Mouse (Mus musculus): ENCODE results near the gene Lnpk. TPM values are rescaled to one million over a fixed set of nuclear protein-coding genes. Genes with fewer than 3 reads are reported as not detected.

Lnpk gene
- polyA plus RNA-seq, 1 experiment from 2014 or later: 11.7 TPM

DNA sequence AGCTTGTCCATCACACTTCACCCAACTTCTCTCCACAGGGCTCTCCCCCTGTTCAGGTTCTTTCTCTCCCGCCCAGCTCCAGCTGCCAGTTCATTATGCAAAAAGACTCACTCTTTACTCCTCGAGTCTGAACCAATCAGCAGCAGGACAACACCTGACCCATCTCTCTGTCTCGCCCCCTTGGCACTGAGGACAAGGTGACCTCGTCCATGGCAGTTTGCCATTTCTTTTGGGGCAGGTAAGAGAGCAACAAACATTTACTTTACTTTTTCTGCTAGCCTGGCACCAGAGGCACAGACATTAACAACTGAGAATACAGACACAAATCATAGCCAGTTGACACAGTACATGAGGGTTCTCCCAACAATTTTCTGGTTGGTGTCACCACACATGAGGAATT lies 8.8 kb downstream of the Lnpk start:
- H3K9ac ChIP-seq (ENCODE audit: low read depth, low read length): no peak overlapping the region
- no peak overlapping the region for H3K27ac ChIP-seq (ENCODE audit: low read depth, low read length)
- TF ChIP-seq CTCF (IDR thresholded peaks at IDR 0.05; ENCODE audit: low read depth): no peak
- no peak overlapping the region for H3K4me3 ChIP-seq (ENCODE audit: low read depth, low read length)
- H3K27me3 ChIP-seq (replicated peaks; ENCODE audit: control insufficient read depth, insufficient read depth, low read length): no peaks in the 10 kb centered on the region
- H3K4me1 ChIP-seq (replicated peaks; ENCODE audit: control insufficient read depth, insufficient read depth, low read length): no peaks in the 10 kb centered on the region
- WGBS: 84% methylated on average over 4 of the region's 4 CpGs
- no peak for ATAC-seq
- no peaks in the 10 kb centered on the region for H3K9me3 ChIP-seq (ENCODE audit: control insufficient read depth)
- peaks cover 6% of the 10 kb centered on the region for H3K36me3 ChIP-seq (ENCODE audit: control insufficient read depth, insufficient read depth)
- H3K4me2 ChIP-seq (replicated peaks; ENCODE audit: low read depth): no peak overlapping the region

DNA sequence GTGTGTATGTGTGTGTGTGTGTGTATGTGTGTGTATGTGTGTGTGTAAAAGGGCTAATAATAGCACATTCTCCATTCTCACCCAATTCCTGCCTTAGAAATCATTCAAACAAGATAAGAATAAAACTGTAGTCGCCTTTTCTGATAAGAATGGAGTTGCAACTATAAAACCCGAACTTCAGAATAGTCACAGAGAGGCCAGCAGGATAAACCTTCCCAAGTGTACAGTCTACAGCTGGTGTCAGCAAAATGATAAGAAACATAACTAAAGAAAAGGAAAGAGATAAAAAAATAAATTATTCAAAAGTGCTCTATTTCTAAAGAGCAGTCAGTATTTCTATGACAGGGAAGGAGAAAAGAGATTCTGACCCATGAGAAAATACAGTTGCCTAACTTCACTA lies 19.4 kb downstream of the Lnpk start:
- Histone ChIP-seq H3K9ac (ENCODE audit: low read depth, low read length) (no peak overlapping the region), H3K9me3 (ENCODE audit: control insufficient read depth) (no peaks in the 10 kb centered on the region), H3K36me3 (ENCODE audit: control insufficient read depth, insufficient read depth) (peaks cover 6% of the 10 kb centered on the region; the same call in 1 of the 2 replicates), H3K4me1 (replicated peaks; ENCODE audit: control insufficient read depth, insufficient read depth, low read length) (no peaks in the 10 kb centered on the region), H3K27ac (ENCODE audit: low read depth, low read length) (no peak overlapping the region), H3K4me3 (ENCODE audit: low read depth, low read length) (no peak overlapping the region), H3K4me2 (replicated peaks; ENCODE audit: low read depth) (no peak overlapping the region), H3K27me3 (replicated peaks; ENCODE audit: control insufficient read depth, insufficient read depth, low read length) (no peaks in the 10 kb centered on the region)
- no peak for ATAC-seq
- 37% methylated on average over 2 of the region's 2 CpGs for WGBS
- TF ChIP-seq CTCF (IDR thresholded peaks at IDR 0.05; ENCODE audit: low read depth): no peak

DNA sequence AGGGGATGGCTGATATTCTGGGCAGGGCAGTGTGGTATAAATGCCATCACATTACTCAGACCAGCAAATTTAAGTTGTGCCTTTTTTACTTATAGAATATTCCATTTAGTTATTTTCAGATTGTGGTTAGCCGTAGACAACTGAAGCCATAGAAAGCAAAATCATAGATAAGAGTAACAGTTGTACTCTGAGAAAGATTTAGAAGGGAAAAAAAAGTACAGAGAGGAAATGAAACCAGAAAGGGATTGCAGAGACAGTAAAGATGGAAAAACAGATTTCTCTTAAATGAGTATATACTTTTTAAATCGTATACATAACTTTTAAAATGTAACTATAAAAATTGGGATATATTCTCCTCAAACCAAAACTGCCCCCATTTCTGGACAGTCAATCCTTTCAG lies 20.1 kb downstream of the Lnpk start:
- 89% methylated on average over 2 of the region's 2 CpGs for WGBS
- no peak overlapping the region for H3K4me3 ChIP-seq (ENCODE audit: low read depth, low read length)
- TF ChIP-seq CTCF (IDR thresholded peaks at IDR 0.05; ENCODE audit: low read depth): no peak
- H3K9ac ChIP-seq (ENCODE audit: low read depth, low read length): no peak overlapping the region
- no peaks in the 10 kb centered on the region for H3K4me1 ChIP-seq (replicated peaks; ENCODE audit: control insufficient read depth, insufficient read depth, low read length)
- no peak for ATAC-seq
- H3K27me3 ChIP-seq (replicated peaks; ENCODE audit: control insufficient read depth, insufficient read depth, low read length): no peaks in the 10 kb centered on the region
- no peaks in the 10 kb centered on the region for H3K9me3 ChIP-seq (ENCODE audit: control insufficient read depth)
- H3K36me3 ChIP-seq (ENCODE audit: control insufficient read depth, insufficient read depth): peaks cover 6% of the 10 kb centered on the region; the same call in 1 of the 2 replicates
- H3K4me2 ChIP-seq (replicated peaks; ENCODE audit: low read depth): no peak overlapping the region
- no peak overlapping the region for H3K27ac ChIP-seq (ENCODE audit: low read depth, low read length)

DNA sequence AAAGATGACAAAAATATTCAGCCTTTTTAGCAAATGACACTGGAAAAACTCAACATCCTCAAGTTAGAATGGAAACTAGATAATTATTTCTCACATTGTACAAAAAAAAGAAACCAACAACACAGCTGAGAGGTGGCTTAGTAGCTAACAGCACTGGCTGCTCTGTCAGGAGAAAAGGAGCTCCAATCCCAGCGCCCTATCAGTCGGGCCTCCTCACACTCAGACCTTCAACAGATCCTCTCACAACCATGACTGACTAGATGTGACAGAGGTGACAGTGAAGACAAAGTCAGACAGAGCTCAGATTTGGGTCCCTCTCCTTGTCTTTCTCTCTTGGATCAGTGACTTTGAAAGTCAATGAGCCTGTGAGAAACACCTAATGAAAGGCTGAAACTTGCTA lies 21.8 kb downstream of the Lnpk start:
- 75% methylated on average over 2 of the region's 2 CpGs for WGBS
- H3K9me3 ChIP-seq (ENCODE audit: control insufficient read depth): no peaks in the 10 kb centered on the region
- no peak overlapping the region for H3K4me3 ChIP-seq (ENCODE audit: low read depth, low read length)
- ATAC-seq: no peak
- TF ChIP-seq CTCF (IDR thresholded peaks at IDR 0.05; ENCODE audit: low read depth): no peak
- no peak overlapping the region for H3K27ac ChIP-seq (ENCODE audit: low read depth, low read length)
- no peak overlapping the region for H3K4me2 ChIP-seq (replicated peaks; ENCODE audit: low read depth)
- peaks cover 6% of the 10 kb centered on the region; the same call in 1 of the 2 replicates for H3K36me3 ChIP-seq (ENCODE audit: control insufficient read depth, insufficient read depth)
- H3K9ac ChIP-seq (ENCODE audit: low read depth, low read length): no peak overlapping the region
- no peaks in the 10 kb centered on the region for H3K4me1 ChIP-seq (replicated peaks; ENCODE audit: control insufficient read depth, insufficient read depth, low read length)
- H3K27me3 ChIP-seq (replicated peaks; ENCODE audit: control insufficient read depth, insufficient read depth, low read length): no peaks in the 10 kb centered on the region

DNA sequence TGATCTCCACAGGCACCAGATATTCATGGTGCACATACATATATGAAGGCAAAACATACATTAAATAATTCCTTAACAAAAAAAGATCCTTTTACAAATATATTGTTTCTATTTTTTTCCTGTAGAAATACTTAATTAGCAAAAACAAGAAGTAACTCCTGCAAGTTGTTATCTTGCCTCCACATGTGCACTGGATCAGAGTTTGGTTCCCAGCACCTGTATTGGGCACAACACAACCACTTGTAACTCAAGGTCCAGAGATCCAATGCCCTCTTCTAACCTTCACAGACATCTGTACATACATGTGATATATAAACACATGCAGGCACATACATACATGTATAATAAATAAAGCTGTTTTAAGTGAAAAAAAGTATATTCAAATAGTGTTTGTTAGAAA lies 27.3 kb downstream of the Lnpk start:
- no peak overlapping the region for H3K9ac ChIP-seq (ENCODE audit: low read depth, low read length)
- no peak overlapping the region for H3K4me2 ChIP-seq (replicated peaks; ENCODE audit: low read depth)
- H3K36me3 ChIP-seq (ENCODE audit: control insufficient read depth, insufficient read depth): no peaks in the 10 kb centered on the region
- no peak for TF ChIP-seq CTCF (IDR thresholded peaks at IDR 0.05; ENCODE audit: low read depth)
- no peak overlapping the region for H3K27ac ChIP-seq (ENCODE audit: low read depth, low read length)
- H3K4me3 ChIP-seq (ENCODE audit: low read depth, low read length): no peak overlapping the region
- no peaks in the 10 kb centered on the region for H3K4me1 ChIP-seq (replicated peaks; ENCODE audit: control insufficient read depth, insufficient read depth, low read length)
- H3K27me3 ChIP-seq (replicated peaks; ENCODE audit: control insufficient read depth, insufficient read depth, low read length): no peaks in the 10 kb centered on the region
- no peaks in the 10 kb centered on the region for H3K9me3 ChIP-seq (ENCODE audit: control insufficient read depth)
- ATAC-seq: no peak

DNA sequence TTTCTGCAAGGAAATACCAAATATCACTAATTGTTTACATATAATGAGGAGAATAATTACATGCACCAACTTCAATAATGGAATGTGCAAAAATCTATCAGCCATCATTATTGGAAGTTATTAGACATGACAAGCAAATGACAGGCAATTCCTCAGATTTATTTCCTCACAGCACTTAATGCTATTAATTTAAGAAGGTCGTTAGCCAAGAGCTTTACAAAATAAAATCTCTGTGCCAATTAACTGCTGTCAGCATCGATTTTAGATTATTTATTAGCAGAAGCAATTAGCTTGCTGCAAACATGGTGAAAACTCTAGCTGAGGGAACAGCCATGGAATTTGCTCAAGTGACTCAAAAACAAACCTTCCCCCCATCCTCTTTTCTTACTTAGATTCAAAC lies 30.9 kb downstream of the Lnpk start:
- Histone ChIP-seq H3K4me3 (ENCODE audit: low read depth, low read length) (no peak overlapping the region), H3K4me2 (replicated peaks; ENCODE audit: low read depth) (no peak overlapping the region), H3K27me3 (replicated peaks; ENCODE audit: control insufficient read depth, insufficient read depth, low read length) (no peaks in the 10 kb centered on the region), H3K27ac (ENCODE audit: low read depth, low read length) (no peak overlapping the region), H3K9me3 (ENCODE audit: control insufficient read depth) (no peaks in the 10 kb centered on the region), H3K4me1 (replicated peaks; ENCODE audit: control insufficient read depth, insufficient read depth, low read length) (no peaks in the 10 kb centered on the region), H3K9ac (ENCODE audit: low read depth, low read length) (no peak overlapping the region), H3K36me3 (ENCODE audit: control insufficient read depth, insufficient read depth) (no peaks in the 10 kb centered on the region)
- no peak for TF ChIP-seq CTCF (IDR thresholded peaks at IDR 0.05; ENCODE audit: low read depth)
- no peak for ATAC-seq
- WGBS: 78% methylated on average over 2 of the region's 2 CpGs

DNA sequence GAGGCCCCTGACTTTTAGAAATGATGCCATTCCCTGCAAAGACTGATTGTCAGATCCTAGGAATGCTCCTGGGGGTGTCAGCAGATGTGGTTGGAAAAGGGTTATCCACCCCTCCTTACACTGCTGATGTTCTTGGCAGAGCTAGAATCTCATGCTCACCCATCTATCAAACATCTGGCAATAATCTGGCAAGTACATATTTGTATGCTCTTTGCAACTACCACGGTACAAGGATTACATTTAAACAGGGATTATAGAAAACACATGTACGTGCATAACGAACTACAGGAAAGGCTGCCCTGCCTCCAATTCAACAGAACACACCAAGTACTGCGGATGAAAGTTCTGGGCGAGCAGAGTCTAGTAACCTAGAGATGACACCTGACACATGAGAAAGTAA lies 70.9 kb downstream of the Lnpk start:
- Histone ChIP-seq H3K4me1 (replicated peaks; ENCODE audit: control insufficient read depth, insufficient read depth, low read length) (no peaks in the 10 kb centered on the region), H3K9ac (ENCODE audit: low read depth, low read length) (no peak overlapping the region), H3K27ac (ENCODE audit: low read depth, low read length) (no peak overlapping the region), H3K36me3 (ENCODE audit: control insufficient read depth, insufficient read depth) (no peaks in the 10 kb centered on the region), H3K27me3 (replicated peaks; ENCODE audit: control insufficient read depth, insufficient read depth, low read length) (no peaks in the 10 kb centered on the region), H3K4me3 (ENCODE audit: low read depth, low read length) (no peak overlapping the region), H3K9me3 (ENCODE audit: control insufficient read depth) (no peaks in the 10 kb centered on the region), H3K4me2 (replicated peaks; ENCODE audit: low read depth) (no peak overlapping the region)
- ATAC-seq: no peak
- WGBS: 89% methylated on average over 5 of the region's 5 CpGs
- no peak for TF ChIP-seq CTCF (IDR thresholded peaks at IDR 0.05; ENCODE audit: low read depth)
